Mouse (Mus musculus) B cell, adult 62 days (primary cell): ENCODE results near the gene Ott. TPM values are rescaled to one million over a fixed set of nuclear protein-coding genes. Genes with fewer than 3 reads are reported as not detected.

Source experiments
- total RNA-seq: library from RNA; stranded (reverse); gene quantifications from 4 replicates; pipeline ENCODE4 v1.2.4, GENCODE M21; 2023

The Ott gene
- not detected in 4 replicates for total RNA-seq

DNA sequence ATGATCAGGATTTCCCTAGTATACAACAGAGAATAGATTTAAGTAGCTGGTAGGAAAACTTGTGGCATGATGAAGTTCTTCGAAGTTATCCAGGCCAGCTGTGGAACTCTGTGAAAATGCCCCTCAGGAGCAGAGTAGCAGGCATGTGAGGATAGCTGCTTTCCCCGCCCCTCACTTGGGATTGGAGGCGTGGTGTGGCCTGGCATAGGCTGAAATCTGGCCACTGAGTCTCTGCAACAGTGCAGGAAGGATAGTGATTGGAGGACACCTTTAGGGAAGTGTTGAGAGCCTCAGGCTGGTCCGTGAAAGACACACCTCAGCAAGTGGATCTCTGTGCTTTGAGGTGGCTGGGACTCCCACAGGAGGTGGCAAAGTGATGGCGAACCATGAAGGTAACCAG lies at the start of gene Ott:
Ott (plus strand) TSS at position 301 of the 400 bp plus-strand sequence.

Other genes with a start within 250 kb of the Ott start
- gene Luzp4, start 216.6 kb upstream of the Ott start, total RNA-seq: not detected in 4 replicates
- gene Gm15093, start 198.1 kb downstream of the Ott start, total RNA-seq: not detected in 4 replicates